Mouse (Mus musculus) embryonic facial prominence, embryonic 14.5 days (tissue): ENCODE measurements at regions not wholly inside any gene's neighbourhood (a gene's known extent, or its start where the extent isn't known, plus 50 kb on each side); places are given as distances from the start of the nearest gene placed in this dataset.
A peak's percentile ranks its signal among the peaks of the same experiment; 100 is the strongest.

ENCODE experiments used
- ATAC-seq: fragments of 200-750 bp; cut with Nextera tagmentation; 2 replicates; pipeline ENCODE4 v1.8.0; 2017; ENCODE audit warnings: low read depth, moderate number of reproducible peaks, moderate TSS enrichment
- DNase-seq: peaks from one replicate; pipeline ENCODE4 v3.0.0-alpha.2; 2015; ENCODE audit warnings: low spot score
- H3K27ac ChIP-seq: fragments of 300-500 bp; sonication (generic); replicated peaks from 2 replicates; pipeline ENCODE4 v1.5.1; 2014; ENCODE audit warnings: low read depth, mild to moderate bottlenecking, low read length, moderate library complexity
- H3K27me3 ChIP-seq: fragments of 300-500 bp; sonication (generic); replicated peaks from 2 replicates; pipeline ENCODE4 v1.6.1; 2014; ENCODE audit warnings: low read length; ENCODE audit not compliant: control insufficient read depth, insufficient read depth
- H3K36me3 ChIP-seq: fragments of 300-500 bp; sonication (generic); 2 replicates; pipeline ENCODE4 v1.6.1; 2014; ENCODE audit warnings: low read length, mixed read lengths; ENCODE audit not compliant: control insufficient read depth, insufficient read depth
- H3K4me1 ChIP-seq: fragments of 300-500 bp; sonication (generic); 2 replicates; pipeline ENCODE4 v1.6.1; 2014; ENCODE audit warnings: antibody characterized with exemption, low read length; ENCODE audit not compliant: control insufficient read depth, insufficient read depth
- H3K4me2 ChIP-seq: fragments of 300-500 bp; sonication (generic); 2 replicates; pipeline ENCODE4 v1.6.1; 2014; ENCODE audit warnings: low read depth, mild to moderate bottlenecking, low read length, moderate library complexity, mixed read lengths
- H3K4me3 ChIP-seq: fragments of 300-500 bp; sonication (generic); 2 replicates; pipeline ENCODE4 v1.5.1; 2014; ENCODE audit warnings: low read depth, mild to moderate bottlenecking, low read length
- H3K9ac ChIP-seq: fragments of 300-500 bp; sonication (generic); 2 replicates; pipeline ENCODE4 v1.6.1; 2014; ENCODE audit warnings: low read depth, mild to moderate bottlenecking, low read length, moderate library complexity, mixed read lengths
- H3K9me3 ChIP-seq: fragments of 300-500 bp; sonication (generic); 2 replicates; pipeline ENCODE4 v1.6.1; 2016; ENCODE audit warnings: low read length; ENCODE audit not compliant: control insufficient read depth
- WGBS: fragments of 180-500 bp; shearing (Covaris S2); extraction: QIAGEN DNeasy Blood & Tissue Kit; methylation state at CpG from one replicate; pipeline ENCODE4 v1.1.7; 2014; 5-methylcytosine and 5-hydroxymethylcytosine counted together

DNA sequence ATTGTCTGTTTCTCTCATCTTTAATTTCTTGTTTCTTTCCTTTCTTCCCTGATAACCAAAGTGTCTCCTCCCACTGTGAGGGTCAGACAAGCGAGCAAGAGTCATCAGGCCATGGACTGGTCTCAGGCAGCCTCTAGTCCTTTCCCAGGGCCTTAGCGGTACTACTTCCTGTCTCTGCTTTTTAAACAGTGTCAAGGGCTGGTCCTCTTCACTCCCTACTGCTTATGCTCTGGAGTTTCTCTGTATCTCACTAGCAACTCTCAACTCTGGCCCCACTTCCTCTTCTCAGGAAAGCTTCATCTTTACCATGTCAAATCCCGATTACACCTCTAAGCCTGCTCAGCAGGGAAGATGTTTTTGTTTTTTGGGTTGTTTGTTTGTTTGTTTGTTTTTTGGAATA, 124.1 kb downstream of the Pten start:
- no peaks in the 10 kb centered on the region for H3K36me3 ChIP-seq
- no peak overlapping the region for H3K9ac ChIP-seq
- WGBS: 85% methylated on average over 3 of the region's 3 CpGs
- H3K27me3 ChIP-seq: no peaks in the 10 kb centered on the region
- ATAC-seq: no peak
- H3K4me2 ChIP-seq: no peak overlapping the region
- H3K9me3 ChIP-seq: peaks cover 4% of the 10 kb centered on the region; the same call in 1 of the 2 replicates
- no peak for DNase-seq
- H3K27ac ChIP-seq: no peak overlapping the region
- H3K4me3 ChIP-seq: no peak overlapping the region
- H3K4me1 ChIP-seq: peaks cover 25% of the 10 kb centered on the region

DNA sequence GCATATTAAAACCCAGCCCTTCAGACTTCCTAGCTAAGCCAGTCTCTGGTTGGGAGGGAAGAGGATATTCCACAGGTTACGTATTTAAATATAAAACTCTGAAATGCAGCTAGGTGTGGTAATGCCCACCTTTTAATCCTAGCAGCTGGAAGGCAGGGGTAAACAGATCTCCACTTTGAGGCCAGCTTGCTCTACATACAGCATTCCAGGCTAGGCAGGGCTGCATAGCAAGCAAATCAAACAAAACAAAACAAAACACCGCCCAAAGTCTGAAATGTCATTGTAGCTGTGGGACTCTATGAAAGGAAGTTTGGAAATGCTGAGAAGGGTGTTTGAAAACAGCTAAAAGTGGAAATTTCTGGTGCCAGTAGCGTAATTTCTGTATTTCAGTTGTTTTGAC, 127.0 kb downstream of the Pten start:
- ATAC-seq (peak; percentile 38; the same call in 1 of the 2 replicates), DNase-seq (peak; percentile 63)
- Histone ChIP-seq H3K4me2 (0 out of 2 replicates have a peak overlapping the region, but pooled peaks have one; percentile 18), H3K9ac (no peak overlapping the region), H3K4me3 (no peak overlapping the region), H3K36me3 (no peaks in the 10 kb centered on the region), H3K9me3 (peaks cover 4% of the 10 kb centered on the region; the same call in 1 of the 2 replicates), H3K4me1 (peaks cover 32% of the 10 kb centered on the region), H3K27ac (peak overlapping the region; percentile 40; the same call in 1 of the 2 replicates), H3K27me3 (no peaks in the 10 kb centered on the region)
- WGBS: 41% methylated on average over 3 of the region's 3 CpGs

GRCm38 (mm10) chr19:32885481-32886131, 128.3 kb downstream of the Pten start:
- H3K9ac ChIP-seq: no peak overlapping the region
- H3K4me1 ChIP-seq: peaks cover 32% of the 10 kb centered on the region
- H3K36me3 ChIP-seq: no peaks in the 10 kb centered on the region
- H3K4me3 ChIP-seq: no peak overlapping the region
- WGBS: 13% methylated on average over 12 of the region's 12 CpGs
- ATAC-seq (peak; percentile 61; the same call in 1 of the 2 replicates), DNase-seq (peak; percentile 68)
- H3K27ac ChIP-seq: no peak overlapping the region
- no peaks in the 10 kb centered on the region for H3K9me3 ChIP-seq
- H3K4me2 ChIP-seq: peak overlapping the region; percentile 39
- no peaks in the 10 kb centered on the region for H3K27me3 ChIP-seq

- DNase-seq: no peak
- Histone ChIP-seq H3K27ac (no peak overlapping the region), H3K9me3 (no peaks in the 10 kb centered on the region), H3K27me3 (no peaks in the 10 kb centered on the region), H3K36me3 (no peaks in the 10 kb centered on the region), H3K4me3 (no peak overlapping the region), H3K4me2 (no peak overlapping the region), H3K4me1 (peaks cover 32% of the 10 kb centered on the region), H3K9ac (no peak overlapping the region)
- 58% methylated on average over 7 of the region's 7 CpGs for WGBS
- no peak for ATAC-seq
Observed at GRCm38 (mm10) chr19:32887190-32887589, 129.9 kb downstream of the Pten start.

DNA sequence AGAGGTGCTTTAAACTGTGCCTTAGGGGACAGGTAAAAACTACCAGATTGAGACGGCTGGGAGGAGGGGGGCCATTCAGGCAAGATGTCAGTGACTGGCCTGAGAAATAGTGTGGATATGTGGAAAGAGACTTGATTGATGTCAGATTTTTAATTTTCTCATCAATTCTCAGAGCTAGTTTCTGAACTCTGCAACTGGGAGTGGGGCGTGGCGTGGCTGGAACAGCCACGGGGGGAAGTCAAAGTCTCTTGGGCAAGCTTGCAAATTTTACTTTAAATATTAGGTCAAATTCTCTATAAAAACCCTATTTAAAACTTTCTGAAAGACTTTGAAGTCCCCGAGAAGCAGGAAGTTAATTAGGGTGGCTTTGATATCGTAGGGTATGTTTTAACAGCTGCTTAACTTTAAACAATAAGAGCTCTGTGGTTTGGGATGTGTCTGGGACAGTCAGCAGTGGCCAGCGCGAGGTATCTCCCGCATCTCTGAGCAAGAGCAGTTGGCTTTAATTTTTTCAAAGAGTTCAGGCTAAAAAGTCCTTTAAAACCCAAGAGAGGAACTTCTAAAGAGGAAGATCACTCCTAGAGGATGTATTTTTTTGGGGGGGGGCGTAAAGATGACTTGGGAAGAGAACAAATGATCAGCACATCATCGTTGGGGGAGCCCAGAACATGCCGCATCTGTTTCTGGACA, 131.5 kb downstream of the Pten start:
- Histone ChIP-seq H3K4me3 (no peak overlapping the region), H3K4me1 (peaks cover 32% of the 10 kb centered on the region), H3K9me3 (no peaks in the 10 kb centered on the region), H3K27ac (no peak overlapping the region), H3K36me3 (no peaks in the 10 kb centered on the region), H3K27me3 (no peaks in the 10 kb centered on the region), H3K4me2 (no peak overlapping the region), H3K9ac (no peak overlapping the region)
- no peak for ATAC-seq
- WGBS: 26% methylated on average over 12 of the region's 12 CpGs
- no peak for DNase-seq

- 86% methylated on average over 6 of the region's 6 CpGs for WGBS
- no peak overlapping the region for H3K4me2 ChIP-seq
- no peaks in the 10 kb centered on the region for H3K9me3 ChIP-seq
Observed at GRCm38 (mm10) chr19:32890801-32891200, 133.5 kb downstream of the Pten start.

DNA sequence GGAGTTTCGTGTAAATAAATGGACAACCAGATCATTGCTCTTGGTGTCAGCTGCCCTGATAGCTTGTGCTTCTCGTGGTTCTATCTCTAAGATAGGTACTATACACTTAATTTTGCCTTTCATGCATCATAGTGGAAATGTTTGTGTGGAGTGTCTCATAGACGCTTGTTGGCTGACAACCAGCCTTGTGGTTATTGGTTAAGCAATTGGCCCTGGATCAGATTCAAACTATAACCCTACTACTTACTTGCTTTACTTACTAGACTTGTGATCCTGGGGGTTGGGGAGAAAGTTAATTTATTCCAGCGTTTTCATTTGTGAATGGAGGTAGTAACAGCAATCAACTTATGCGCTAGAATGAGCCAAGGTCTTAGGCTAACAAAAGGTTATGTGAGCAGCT, 135.2 kb downstream of the Pten start:
- Histone ChIP-seq H3K9me3 (no peaks in the 10 kb centered on the region), H3K36me3 (no peaks in the 10 kb centered on the region), H3K27ac (no peak overlapping the region), H3K4me3 (no peak overlapping the region), H3K27me3 (no peaks in the 10 kb centered on the region), H3K4me1 (peaks cover 6% of the 10 kb centered on the region; the same call in 1 of the 2 replicates), H3K4me2 (no peak overlapping the region), H3K9ac (no peak overlapping the region)
- DNase-seq: no peak
- no peak for ATAC-seq
- 72% methylated on average over 5 of the region's 5 CpGs for WGBS

More at GRCm38 (mm10) chr19:32890801-32891200, 133.5 kb downstream of the Pten start:
- H3K4me1 ChIP-seq: peaks cover 12% of the 10 kb centered on the region
- H3K27ac ChIP-seq: no peak overlapping the region
- no peaks in the 10 kb centered on the region for H3K36me3 ChIP-seq
- H3K4me3 ChIP-seq: no peak overlapping the region
- ATAC-seq (no peak), DNase-seq (no peak)
- H3K9ac ChIP-seq: no peak overlapping the region
- no peaks in the 10 kb centered on the region for H3K27me3 ChIP-seq

DNA sequence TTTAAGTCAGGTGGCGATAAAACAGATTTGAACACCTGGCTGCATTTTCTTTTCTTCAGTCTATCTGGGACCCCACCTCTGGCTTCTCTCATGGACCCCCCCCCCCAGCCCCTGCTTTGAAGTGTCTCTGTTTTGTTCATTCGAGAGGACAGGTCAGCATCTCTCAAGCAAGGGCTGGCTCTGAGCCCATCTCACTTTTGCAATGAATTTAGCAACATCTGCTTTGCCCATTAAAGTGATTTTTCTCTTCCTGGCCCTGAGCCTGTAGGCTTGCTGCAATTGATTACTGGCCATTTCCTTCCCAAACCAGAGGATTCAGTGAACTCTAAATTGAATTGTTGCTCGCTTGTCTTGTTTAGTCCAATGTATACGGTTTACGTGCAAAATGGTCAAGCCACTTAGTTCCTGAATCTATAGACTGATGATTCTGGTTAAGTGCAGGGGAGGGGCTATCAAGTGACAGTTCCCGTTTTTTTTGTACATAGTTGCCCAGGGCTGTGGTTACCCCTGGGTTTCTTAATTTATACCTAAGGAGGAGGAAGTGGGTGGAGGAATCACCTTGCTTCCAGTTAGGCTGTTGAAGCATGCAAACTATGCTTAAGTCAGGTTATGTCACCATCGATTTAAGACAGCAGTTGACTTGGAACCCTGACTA, 146.3 kb downstream of the Pten start:
- Histone ChIP-seq H3K4me2 (no peak overlapping the region), H3K4me3 (no peak overlapping the region), H3K27ac (no peak overlapping the region), H3K36me3 (no peaks in the 10 kb centered on the region), H3K27me3 (no peaks in the 10 kb centered on the region), H3K4me1 (peaks cover 14% of the 10 kb centered on the region), H3K9me3 (no peaks in the 10 kb centered on the region), H3K9ac (no peak overlapping the region)
- 29% methylated on average over 7 of the region's 7 CpGs for WGBS
- 0 out of 2 replicates have a peak, but pooled peaks have one; percentile 22 for ATAC-seq
- DNase-seq: peak; percentile 76
